Mouse (Mus musculus) frontal cortex, postnatal 14 days (tissue): ENCODE results near the gene Nudt7.

Experiments
- DNase-seq, 2 experiments: peaks; one replicate each; pipeline ENCODE4 v3.0.0; 2022; ENCODE audit warnings: low spot score in 2 of 2

Gene Nudt7

GRCm38 (mm10) chr8:114133510-114134362 lies at the start of gene Nudt7:
TSS of gene Nudt7 (plus strand) at chr8:114133557.
- DNase-seq: peak; percentile 62 to 71

GRCm38 (mm10) chr8:114087932-114088331 lies 45.4 kb upstream of the Nudt7 start:
- no peak for DNase-seq

- DNase-seq: no peak
These were observed 42.6 kb upstream of the Nudt7 start for GRCm38 (mm10) chr8:114090736-114091135.

- no peak for DNase-seq
These were observed 40.0 kb upstream of the Nudt7 start for GRCm38 (mm10) chr8:114093321-114093720.

- DNase-seq: no peak
These were observed 38.8 kb upstream of the Nudt7 start for GRCm38 (mm10) chr8:114094526-114094925.

GRCm38 (mm10) chr8:114100561-114101206 lies 32.7 kb upstream of the Nudt7 start:
- no peak for DNase-seq

- DNase-seq: no peak
These were observed 30.0 kb upstream of the Nudt7 start for GRCm38 (mm10) chr8:114103401-114103800.

GRCm38 (mm10) chr8:114105971-114106370 lies 27.4 kb upstream of the Nudt7 start:
- DNase-seq: no peak

- DNase-seq: no peak
These were observed 23.8 kb upstream of the Nudt7 start for GRCm38 (mm10) chr8:114109365-114110140.

- no peak for DNase-seq
These were observed 18.3 kb upstream of the Nudt7 start for GRCm38 (mm10) chr8:114115076-114115475.

- no peak for DNase-seq
These were observed 17.3 kb upstream of the Nudt7 start for GRCm38 (mm10) chr8:114116049-114116448.

GRCm38 (mm10) chr8:114117439-114117838 lies 15.9 kb upstream of the Nudt7 start:
- no peak for DNase-seq

GRCm38 (mm10) chr8:114121781-114122180 lies 11.6 kb upstream of the Nudt7 start:
- DNase-seq: no peak

GRCm38 (mm10) chr8:114123611-114124010 lies 9.7 kb upstream of the Nudt7 start:
- no peak for DNase-seq

GRCm38 (mm10) chr8:114124084-114124750 lies 9.1 kb upstream of the Nudt7 start:
- no peak for DNase-seq

GRCm38 (mm10) chr8:114130838-114131237 lies 2.5 kb upstream of the Nudt7 start:
- DNase-seq: no peak

- DNase-seq: no peak
These were observed 1.9 kb upstream of the Nudt7 start for GRCm38 (mm10) chr8:114131421-114131820.

- DNase-seq: no peak
These were observed 277 bp upstream of the Nudt7 start for GRCm38 (mm10) chr8:114133050-114133509.

- no peak for DNase-seq
These were observed 3.4 kb downstream of the Nudt7 start for GRCm38 (mm10) chr8:114136750-114137149.

- DNase-seq: no peak
These were observed 3.8 kb downstream of the Nudt7 start for GRCm38 (mm10) chr8:114137181-114137580.

- no peak for DNase-seq
These were observed 7.1 kb downstream of the Nudt7 start for GRCm38 (mm10) chr8:114140437-114140836.

- no peak for DNase-seq
These were observed 8.8 kb downstream of the Nudt7 start for GRCm38 (mm10) chr8:114142199-114142598.
